Mouse (Mus musculus): ENCODE measurements around the gene Pex5. TPM values are rescaled to one million over a fixed set of nuclear protein-coding genes. Genes with fewer than 3 reads are reported as not detected.

Gene Pex5
- polyA plus RNA-seq, 1 experiment: not detected

- no peak overlapping the region for H3K27ac ChIP-seq (ENCODE audit: insufficient read depth, low read depth, low read length)
- 34% methylated on average over 10 of the region's 10 CpGs for WGBS
- TF ChIP-seq POLR2A (IDR thresholded peaks at IDR 0.05; ENCODE audit: insufficient read depth, low read depth, low read length): no peak
Observed at GRCm38 (mm10) chr6:124379331-124379730, 35.5 kb downstream of the Pex5 start.

GRCm38 (mm10) chr6:124377494-124378255 lies 37.2 kb downstream of the Pex5 start:
- TF ChIP-seq POLR2A (IDR thresholded peaks at IDR 0.05; ENCODE audit: insufficient read depth, low read depth, low read length) (no peak), CTCF (IDR thresholded peaks at IDR 0.05; ENCODE audit: insufficient read depth, low read depth, low read length) (no peak)
- WGBS: 64% methylated on average over 4 of the region's 4 CpGs
- Histone ChIP-seq H3K4me3 (ENCODE audit: insufficient read depth, low read depth, low read length) (no peak overlapping the region), H3K27ac (ENCODE audit: insufficient read depth, low read depth, low read length) (no peak overlapping the region), H3K4me1 (ENCODE audit: control insufficient read depth, insufficient read depth, low read length) (no peaks in the 10 kb centered on the region)

More at GRCm38 (mm10) chr6:124379331-124379730, 35.5 kb downstream of the Pex5 start:
- H3K4me1 ChIP-seq (ENCODE audit: control insufficient read depth, insufficient read depth, low read length): no peaks in the 10 kb centered on the region
- H3K4me3 ChIP-seq (ENCODE audit: insufficient read depth, low read depth, low read length): no peak overlapping the region

- 91% methylated on average over 5 of the region's 5 CpGs for WGBS
- H3K4me1 ChIP-seq (ENCODE audit: control insufficient read depth, insufficient read depth, low read length): no peaks in the 10 kb centered on the region
- no peak overlapping the region for H3K27ac ChIP-seq (ENCODE audit: insufficient read depth, low read depth, low read length)
- H3K4me3 ChIP-seq (ENCODE audit: insufficient read depth, low read depth, low read length): no peak overlapping the region
- TF ChIP-seq CTCF (IDR thresholded peaks at IDR 0.05; ENCODE audit: insufficient read depth, low read depth, low read length) (no peak), POLR2A (IDR thresholded peaks at IDR 0.05; ENCODE audit: insufficient read depth, low read depth, low read length) (no peak)
Observed at GRCm38 (mm10) chr6:124376311-124376710, 38.6 kb downstream of the Pex5 start.

- 87% methylated on average over 11 of the region's 11 CpGs for WGBS
- no peak for TF ChIP-seq POLR2A (IDR thresholded peaks at IDR 0.05; ENCODE audit: insufficient read depth, low read depth, low read length)
- no peak for TF ChIP-seq CTCF (IDR thresholded peaks at IDR 0.05; ENCODE audit: insufficient read depth, low read depth, low read length)
- H3K4me1 ChIP-seq (ENCODE audit: control insufficient read depth, insufficient read depth, low read length): no peaks in the 10 kb centered on the region
- no peak overlapping the region for H3K4me3 ChIP-seq (ENCODE audit: insufficient read depth, low read depth, low read length)
- H3K27ac ChIP-seq (ENCODE audit: insufficient read depth, low read depth, low read length): no peak overlapping the region
Observed at GRCm38 (mm10) chr6:124375435-124375884, 39.4 kb downstream of the Pex5 start.

DNA sequence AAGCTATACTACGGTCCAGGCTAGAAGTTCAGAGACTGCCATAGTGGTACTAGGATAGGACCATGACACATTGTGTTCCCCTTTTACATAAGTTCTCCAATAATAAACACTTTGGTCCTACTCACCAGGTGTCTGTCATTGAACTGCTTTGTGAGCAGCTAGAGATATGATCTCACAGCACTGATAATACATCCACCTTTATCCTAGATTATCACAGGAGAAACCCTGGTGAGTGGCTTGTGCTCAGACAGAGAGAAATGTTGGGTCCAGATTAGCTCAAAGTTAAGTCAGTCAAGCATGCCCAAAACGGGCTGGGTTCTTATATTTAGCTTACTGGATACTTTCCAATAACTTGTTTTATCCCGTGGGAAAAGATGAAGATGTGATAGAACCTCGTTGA lies 40.2 kb downstream of the Pex5 start:
- H3K4me3 ChIP-seq (ENCODE audit: insufficient read depth, low read depth, low read length): no peak overlapping the region
- WGBS: 76% methylated on average over 4 of the region's 4 CpGs
- H3K4me1 ChIP-seq (ENCODE audit: control insufficient read depth, insufficient read depth, low read length): no peaks in the 10 kb centered on the region
- TF ChIP-seq POLR2A (IDR thresholded peaks at IDR 0.05; ENCODE audit: insufficient read depth, low read depth, low read length): no peak
- TF ChIP-seq CTCF (IDR thresholded peaks at IDR 0.05; ENCODE audit: insufficient read depth, low read depth, low read length): no peak
- H3K27ac ChIP-seq (ENCODE audit: insufficient read depth, low read depth, low read length): no peak overlapping the region

DNA sequence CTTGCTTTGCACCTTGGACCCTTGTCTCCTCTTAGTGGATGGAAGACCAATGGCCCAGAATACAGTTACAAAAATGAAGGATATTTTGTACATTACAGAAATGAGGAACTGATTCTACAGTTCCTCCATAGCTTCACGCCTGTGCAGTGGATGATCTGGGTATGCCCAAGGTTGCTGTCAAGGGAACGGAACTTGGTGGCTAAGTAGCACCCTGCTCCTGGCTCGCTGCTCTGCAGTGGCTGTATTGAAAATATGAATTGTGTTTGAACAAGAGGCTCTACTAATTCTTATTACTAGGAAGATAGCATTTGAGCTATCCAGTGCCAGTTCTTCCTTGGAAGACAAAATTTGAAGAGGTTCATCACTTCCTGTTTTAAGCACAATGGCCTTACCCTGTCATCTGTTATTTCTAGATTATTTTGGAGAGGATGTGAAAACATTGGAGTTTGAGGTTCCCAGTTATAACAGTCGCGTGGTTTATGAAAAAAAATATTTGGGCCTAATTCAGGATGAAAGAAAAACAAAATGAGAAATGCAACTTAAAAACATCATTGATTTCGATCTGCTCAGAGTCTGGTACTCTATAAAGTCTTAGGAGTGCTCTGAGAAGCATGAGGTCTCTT lies 41.2 kb downstream of the Pex5 start:
- no peak overlapping the region for H3K27ac ChIP-seq (ENCODE audit: insufficient read depth, low read depth, low read length)
- WGBS: 91% methylated on average over 6 of the region's 6 CpGs
- H3K4me1 ChIP-seq (ENCODE audit: control insufficient read depth, insufficient read depth, low read length): no peaks in the 10 kb centered on the region
- TF ChIP-seq CTCF (IDR thresholded peaks at IDR 0.05; ENCODE audit: insufficient read depth, low read depth, low read length): no peak
- TF ChIP-seq POLR2A (IDR thresholded peaks at IDR 0.05; ENCODE audit: insufficient read depth, low read depth, low read length): no peak
- no peak overlapping the region for H3K4me3 ChIP-seq (ENCODE audit: insufficient read depth, low read depth, low read length)

- H3K27ac ChIP-seq (ENCODE audit: insufficient read depth, low read depth, low read length): no peak overlapping the region
- no peaks in the 10 kb centered on the region for H3K4me1 ChIP-seq (ENCODE audit: control insufficient read depth, insufficient read depth, low read length)
- WGBS: 57% methylated on average over 5 of the region's 5 CpGs
- TF ChIP-seq POLR2A (IDR thresholded peaks at IDR 0.05; ENCODE audit: insufficient read depth, low read depth, low read length): no peak
- no peak for TF ChIP-seq CTCF (IDR thresholded peaks at IDR 0.05; ENCODE audit: insufficient read depth, low read depth, low read length)
- H3K4me3 ChIP-seq (ENCODE audit: insufficient read depth, low read depth, low read length): no peak overlapping the region
Observed at GRCm38 (mm10) chr6:124364328-124364727, 50.5 kb downstream of the Pex5 start.

- Histone ChIP-seq H3K4me3 (ENCODE audit: insufficient read depth, low read depth, low read length) (no peak overlapping the region), H3K27ac (ENCODE audit: insufficient read depth, low read depth, low read length) (no peak overlapping the region), H3K4me1 (ENCODE audit: control insufficient read depth, insufficient read depth, low read length) (no peaks in the 10 kb centered on the region)
- 43% methylated on average over 6 of the region's 6 CpGs for WGBS
- no peak for TF ChIP-seq POLR2A (IDR thresholded peaks at IDR 0.05; ENCODE audit: insufficient read depth, low read depth, low read length)
- TF ChIP-seq CTCF (IDR thresholded peaks at IDR 0.05; ENCODE audit: insufficient read depth, low read depth, low read length): no peak
Observed at GRCm38 (mm10) chr6:124360549-124360948, 54.3 kb downstream of the Pex5 start.

DNA sequence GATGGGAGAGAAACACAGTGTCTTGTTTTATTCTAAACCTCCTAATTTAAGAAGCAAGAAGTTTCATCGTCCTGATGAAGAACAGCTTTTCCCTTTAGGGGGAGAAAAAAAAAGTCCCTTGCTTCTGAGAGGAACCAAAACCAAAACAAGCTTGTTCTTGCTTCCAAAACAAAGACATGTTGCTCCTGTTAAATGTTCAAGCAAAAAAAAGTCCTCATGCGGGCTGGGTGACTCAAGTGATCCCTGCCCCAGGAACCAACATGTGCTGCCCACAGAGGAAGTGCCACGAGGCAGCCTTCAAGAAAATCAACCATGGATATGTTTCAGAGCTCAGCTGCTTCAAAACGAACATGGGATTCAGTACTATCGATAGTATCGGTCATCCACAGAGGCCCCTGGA lies 55.9 kb downstream of the Pex5 start:
- 79% methylated on average over 6 of the region's 6 CpGs for WGBS
- Histone ChIP-seq H3K4me1 (ENCODE audit: control insufficient read depth, insufficient read depth, low read length) (no peaks in the 10 kb centered on the region), H3K4me3 (ENCODE audit: insufficient read depth, low read depth, low read length) (no peak overlapping the region), H3K27ac (ENCODE audit: insufficient read depth, low read depth, low read length) (no peak overlapping the region)
- TF ChIP-seq CTCF (IDR thresholded peaks at IDR 0.05; ENCODE audit: insufficient read depth, low read depth, low read length) (no peak), POLR2A (IDR thresholded peaks at IDR 0.05; ENCODE audit: insufficient read depth, low read depth, low read length) (no peak)

Data from olfactory bulb, adult 2 months (tissue).